Mouse (Mus musculus): ENCODE data around the gene Nudt12. TPM values are rescaled to one million over a fixed set of nuclear protein-coding genes. Genes with fewer than 3 reads are reported as not detected.

Gene Nudt12
- 3.3 and 5.4 TPM in 2 replicates for polyA plus RNA-seq (2021; fragmentation: Nextera tagmentation)
- long read RNA-seq, experiment 1, full-length matches to known transcripts: 12 of 17 reads
- long read RNA-seq, experiment 1, partial matches to known transcripts: 1 of 17 reads
- long read RNA-seq, experiment 1, other reads (novel, unspliced or antisense): 4 of 17 reads
- long read RNA-seq, experiment 2, full-length matches to known transcripts: 3 of 5 reads
- long read RNA-seq, experiment 2, partial matches to known transcripts: 0 of 5 reads
- long read RNA-seq, experiment 2, other reads (novel, unspliced or antisense): 2 of 5 reads

GRCm38 (mm10) chr17:59013091-59013459, at the start of gene Nudt12:
TSS of gene Nudt12 (minus strand) at chr17:59013372.

GRCm38 (mm10) chr17:58991275-58991674, 21.9 kb downstream of the Nudt12 start, which contains the start of gene Pdzph1:
TSS of gene Pdzph1 (minus strand) at chr17:58991375.

Other genes with a start within 250 kb of the Nudt12 start
- 12.9 and 14.9 TPM in 2 replicates for gene Pdzph1, start 22.0 kb downstream of the Nudt12 start, polyA plus RNA-seq (2021; fragmentation: Nextera tagmentation)

All from left cerebral cortex, adult 6 months (tissue).